Mouse (Mus musculus) induced T-regulatory cell, adult 2 months (primary cell): Measurements from ENCODE around the gene Pde4c.

Experiments
- DNase-seq: peaks from one replicate; pipeline ENCODE4 v3.0.0-alpha.2; 2012; ENCODE audit warnings: low read depth

Gene Pde4c

DNA sequence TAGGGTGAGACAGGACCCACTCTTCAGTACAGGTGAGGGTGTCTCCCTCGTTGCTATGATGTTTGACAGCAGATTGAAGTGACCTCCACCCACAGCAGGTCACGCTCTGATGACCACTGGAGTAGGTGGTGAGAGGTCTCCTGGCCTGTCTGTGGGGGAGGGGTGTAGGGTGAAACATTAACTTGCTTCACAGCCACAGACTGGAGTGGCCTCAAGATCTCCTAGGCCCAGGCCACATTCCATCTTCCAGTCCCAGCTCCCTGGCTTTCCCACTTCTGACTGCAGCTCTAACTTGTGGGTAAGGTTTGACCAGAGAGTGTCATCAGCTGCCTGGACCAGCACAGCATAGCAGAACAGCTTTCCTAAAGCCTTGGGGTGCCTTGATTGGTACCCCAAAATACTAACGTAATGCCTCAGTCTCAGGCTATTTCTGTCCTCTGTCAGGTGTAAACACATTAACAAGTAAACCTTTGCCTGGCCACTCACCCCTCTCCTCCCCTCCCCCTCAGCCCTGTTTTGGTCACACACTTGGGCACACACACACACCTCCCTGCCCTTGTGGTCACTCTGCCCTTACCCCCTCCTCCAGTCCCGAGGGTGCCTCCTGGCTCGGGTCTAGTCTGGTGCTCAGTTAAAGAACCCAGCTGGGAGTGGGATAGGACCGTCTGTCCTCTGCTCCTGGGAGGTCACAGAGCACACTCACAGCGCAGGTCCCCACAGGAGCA, at the start of gene Pde4c:
TSS of gene Pde4c (plus strand) at position 235 of the 725 bp plus-strand sequence.
- no peak for DNase-seq

DNA sequence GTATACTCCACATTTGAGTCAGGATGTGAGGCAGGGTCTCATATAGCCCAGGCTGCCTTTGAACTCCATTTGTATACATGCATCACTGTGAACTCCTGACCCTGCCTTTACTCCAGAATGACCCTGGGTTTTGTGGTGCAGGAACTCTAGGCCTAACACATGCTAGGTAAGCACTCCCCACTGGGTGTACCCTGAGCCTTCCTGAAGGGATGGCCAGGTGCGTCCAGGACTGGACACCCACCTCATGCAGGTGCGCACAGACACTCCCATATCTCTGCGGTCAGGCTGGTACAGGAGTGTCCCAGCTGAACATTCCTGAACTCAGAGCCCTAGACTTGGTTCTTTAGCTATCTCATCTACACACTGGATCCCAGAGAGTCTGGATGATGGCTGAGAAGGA, 49.4 kb upstream of the Pde4c start:
- no peak for DNase-seq

GRCm38 (mm10) chr8:70674716-70675115, 48.8 kb upstream of the Pde4c start:
- peak; percentile 67 for DNase-seq

- DNase-seq, result peak; percentile 82
Measured at GRCm38 (mm10) chr8:70675336-70675735, 48.2 kb upstream of the Pde4c start.

DNA sequence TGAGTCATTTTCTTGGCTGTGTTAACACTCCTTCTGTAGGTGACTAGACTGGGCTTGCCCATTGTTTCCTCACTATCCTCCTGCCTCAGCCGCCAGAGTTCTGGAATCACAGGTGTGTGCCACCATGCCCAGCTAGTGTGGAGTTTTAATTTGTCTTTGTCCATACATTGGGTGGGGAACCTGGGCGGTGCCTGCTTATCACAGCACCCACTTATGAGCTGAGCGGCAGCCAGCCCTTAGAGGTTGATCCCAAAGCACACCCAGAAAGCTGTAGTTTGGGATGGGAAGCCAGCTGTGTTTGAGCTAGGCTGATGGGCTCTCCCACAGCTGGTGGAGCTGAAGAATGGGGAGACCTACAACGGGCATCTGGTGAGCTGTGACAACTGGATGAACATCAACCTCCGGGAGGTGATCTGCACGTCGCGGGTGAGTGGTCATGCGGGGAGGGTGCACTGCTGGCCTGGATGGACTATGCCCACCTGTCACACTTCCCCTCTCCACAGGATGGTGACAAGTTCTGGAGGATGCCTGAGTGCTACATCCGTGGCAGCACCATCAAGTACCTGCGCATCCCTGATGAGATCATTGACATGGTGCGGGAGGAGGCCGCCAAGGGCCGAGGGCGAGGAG, 46.0 kb upstream of the Pde4c start:
- DNase-seq, result no peak

- no peak for DNase-seq
Measured at GRCm38 (mm10) chr8:70678679-70679078, 44.8 kb upstream of the Pde4c start.

GRCm38 (mm10) chr8:70679404-70679803, 44.1 kb upstream of the Pde4c start:
- DNase-seq, result no peak

DNA sequence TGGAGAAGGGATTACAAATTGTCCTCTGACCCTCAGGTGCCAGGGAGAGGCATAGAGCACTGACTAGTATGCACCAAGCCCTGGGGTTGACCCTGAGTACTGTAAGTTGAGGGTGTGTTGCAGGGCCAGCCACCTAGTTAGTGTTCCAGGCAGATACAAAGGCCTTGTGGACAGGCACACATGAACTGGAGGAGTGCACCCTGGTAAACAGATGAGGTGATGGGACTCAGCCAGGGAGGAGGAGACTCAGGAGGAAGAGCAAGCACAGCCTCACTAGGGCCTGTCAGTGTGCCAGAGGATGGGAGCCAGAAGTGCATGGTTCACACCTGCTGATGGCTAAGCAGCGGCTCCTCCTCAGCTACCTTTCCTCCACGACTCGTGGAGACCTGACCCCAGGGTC, 43.5 kb upstream of the Pde4c start:
- no peak for DNase-seq

GRCm38 (mm10) chr8:70681410-70681809, 42.1 kb upstream of the Pde4c start:
- no peak for DNase-seq

DNA sequence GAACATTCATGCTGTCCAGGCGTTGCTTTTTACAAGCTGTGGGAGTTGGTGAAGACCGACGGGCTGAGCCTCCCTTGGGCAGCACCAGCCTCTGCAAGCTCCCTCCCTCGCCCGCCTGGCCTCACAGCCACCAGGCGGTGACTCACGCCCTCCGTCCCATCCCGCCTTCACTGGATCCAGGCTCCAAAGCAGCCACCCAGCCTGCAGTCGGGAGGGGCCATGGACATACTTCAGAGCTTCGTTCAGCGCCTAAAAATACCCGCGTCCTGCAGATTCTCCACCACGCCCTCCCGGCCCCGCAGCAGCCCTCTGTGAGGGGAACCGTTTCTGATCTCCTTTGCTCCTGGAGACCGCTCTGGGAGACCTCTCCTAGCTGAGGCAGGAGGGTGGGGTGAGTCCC, 41.3 kb upstream of the Pde4c start:
- no peak for DNase-seq

DNA sequence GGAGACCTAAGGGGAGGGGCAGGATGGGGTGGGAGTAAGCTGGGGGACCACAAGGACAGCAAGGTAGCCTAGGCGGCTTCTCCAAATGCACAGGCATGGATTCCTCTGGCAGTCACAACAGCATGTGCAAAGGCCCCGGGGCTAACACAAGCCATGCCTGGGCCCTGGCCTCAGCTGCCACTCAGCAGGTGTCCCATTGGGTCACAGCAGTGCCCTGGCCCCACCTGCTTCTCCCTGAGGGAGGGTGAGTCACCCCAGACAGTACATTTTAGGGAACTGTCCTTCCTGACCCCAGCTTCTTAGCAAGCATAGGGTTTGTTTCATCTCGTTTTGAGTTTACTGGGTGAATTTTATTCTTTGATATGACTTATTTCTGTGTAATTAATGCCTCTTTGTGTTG, 40.8 kb upstream of the Pde4c start:
- DNase-seq, result no peak

DNA sequence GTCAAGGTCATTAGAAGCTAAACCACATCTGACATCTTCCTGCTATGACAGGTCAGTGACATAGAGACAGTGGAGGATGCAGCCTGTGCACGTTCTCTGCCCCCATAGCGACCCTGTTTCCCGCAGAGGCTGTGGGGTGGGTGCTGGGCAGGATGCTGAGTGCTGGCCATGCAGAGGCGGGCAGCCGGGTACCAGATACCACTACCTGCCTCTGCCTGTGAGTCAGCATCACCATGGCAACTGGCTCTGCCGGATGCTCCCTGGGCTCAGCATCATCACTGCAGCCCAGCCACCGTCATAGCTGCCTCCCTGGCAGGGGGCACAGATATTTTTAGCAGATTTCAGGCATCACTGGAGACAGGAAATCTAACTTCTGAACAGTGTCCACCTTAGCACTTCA, 39.2 kb upstream of the Pde4c start:
- peak; percentile 94 for DNase-seq

DNA sequence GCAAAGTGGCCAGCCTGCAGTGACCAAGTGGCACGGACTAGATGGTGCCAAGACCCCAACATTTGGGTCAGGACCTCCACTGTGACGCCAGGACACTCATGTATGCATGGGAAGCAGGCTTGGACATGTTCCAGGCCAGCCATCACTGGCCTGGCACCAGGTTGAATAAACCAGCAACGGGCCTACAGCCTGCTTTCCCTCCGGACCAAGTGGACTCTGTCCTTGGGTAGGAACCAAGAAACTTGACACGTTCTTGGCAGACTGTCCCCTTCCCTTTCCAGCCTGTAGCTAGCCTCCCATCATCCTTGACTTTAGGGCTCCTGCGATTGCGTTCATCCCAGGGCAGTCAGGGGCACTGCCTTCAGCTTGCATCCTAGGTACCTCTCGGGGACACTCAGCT, 35.9 kb upstream of the Pde4c start:
- no peak for DNase-seq

DNA sequence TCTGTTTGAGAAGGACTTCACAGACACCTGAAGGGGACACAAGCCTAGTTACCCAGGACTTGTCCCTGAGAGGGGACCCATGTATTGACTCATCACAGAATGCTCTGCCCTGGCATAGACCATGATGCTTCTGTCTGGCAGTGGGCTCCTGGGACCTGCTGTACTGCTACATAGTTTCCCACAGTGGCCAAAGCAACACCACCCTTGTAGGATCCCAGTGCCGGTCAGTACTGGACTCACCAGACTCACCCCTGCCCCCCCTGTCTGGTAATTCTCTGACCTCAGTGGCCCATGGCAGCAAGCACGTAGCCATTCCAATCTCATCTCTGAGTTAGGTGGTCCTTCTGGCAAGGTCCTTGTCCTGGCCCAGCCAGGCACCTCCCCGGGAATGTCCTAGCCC, 35.4 kb upstream of the Pde4c start:
- DNase-seq, result no peak

DNA sequence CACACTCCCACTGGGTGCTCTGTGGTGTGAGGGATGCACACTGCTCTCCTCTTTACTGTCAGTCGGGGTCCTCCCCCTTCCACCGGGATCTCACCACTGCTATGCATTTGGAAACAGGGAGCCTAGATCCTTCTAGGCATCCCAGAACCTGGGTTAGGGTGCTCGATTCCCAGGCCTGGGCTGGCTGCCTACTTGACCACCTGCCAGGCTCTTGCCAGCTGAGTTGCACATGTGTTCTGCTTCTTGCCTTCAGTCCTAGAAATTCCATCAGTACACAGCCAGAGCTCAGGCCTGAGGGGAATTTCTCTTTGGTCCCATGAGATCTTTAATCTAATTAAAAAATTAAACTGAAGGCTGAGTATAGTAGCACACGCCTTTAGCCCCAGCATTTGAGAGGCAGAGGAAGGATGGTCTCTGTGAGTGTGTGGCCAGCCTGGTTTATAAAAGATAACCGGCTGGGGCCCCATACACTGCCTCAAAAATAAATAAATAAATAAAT, 33.6 kb upstream of the Pde4c start:
- DNase-seq, result no peak

DNA sequence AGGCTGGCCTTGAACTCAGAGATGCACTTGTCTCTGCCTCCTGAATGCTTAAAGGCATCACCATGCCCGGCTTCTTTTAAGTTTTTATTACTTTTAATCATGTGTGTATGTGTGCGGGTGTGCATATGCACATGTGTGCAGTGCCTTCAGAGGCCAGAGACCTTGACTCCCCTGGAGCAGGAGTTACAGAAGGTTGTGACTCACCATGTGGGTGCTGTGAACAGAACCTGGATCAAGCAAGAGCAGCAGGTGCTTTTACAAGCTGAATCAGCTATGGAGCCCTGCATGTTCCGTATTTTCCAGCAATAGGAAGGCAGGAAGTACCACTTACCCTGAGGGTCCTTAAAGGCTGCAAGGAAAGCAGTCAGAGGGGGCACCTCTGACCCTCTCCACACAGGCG, 32.3 kb upstream of the Pde4c start:
- no peak for DNase-seq

DNA sequence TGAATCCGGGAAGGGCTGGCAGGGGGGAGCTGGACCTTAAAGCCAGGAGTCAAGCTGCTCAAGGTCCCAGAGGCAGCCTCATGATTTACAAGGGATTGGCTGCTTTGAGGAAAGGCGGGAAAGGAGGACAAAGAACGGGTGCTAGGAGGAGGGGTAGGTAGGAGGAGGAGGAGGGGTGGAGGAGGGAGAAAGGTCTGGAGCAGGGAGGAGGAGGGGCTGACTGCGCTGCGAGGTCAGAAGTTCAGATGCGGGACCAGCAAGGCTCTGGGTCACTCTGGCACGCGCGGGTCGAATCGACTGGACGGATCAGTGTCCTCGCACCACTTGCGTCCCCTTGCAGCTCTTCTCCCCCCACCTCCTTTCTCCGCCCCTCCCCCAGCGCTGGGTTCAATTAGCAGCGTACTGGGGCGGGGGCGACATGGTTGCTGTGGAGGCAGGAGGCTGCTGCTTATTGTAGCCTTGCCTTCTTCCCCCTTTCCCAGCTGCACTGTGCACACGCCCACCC, 31.7 kb upstream of the Pde4c start:
- DNase-seq, result no peak

GRCm38 (mm10) chr8:70693636-70694035, 29.9 kb upstream of the Pde4c start:
- peak; percentile 77 for DNase-seq

GRCm38 (mm10) chr8:70695318-70696018, 28.1 kb upstream of the Pde4c start:
- DNase-seq, result peak; percentile 91

DNA sequence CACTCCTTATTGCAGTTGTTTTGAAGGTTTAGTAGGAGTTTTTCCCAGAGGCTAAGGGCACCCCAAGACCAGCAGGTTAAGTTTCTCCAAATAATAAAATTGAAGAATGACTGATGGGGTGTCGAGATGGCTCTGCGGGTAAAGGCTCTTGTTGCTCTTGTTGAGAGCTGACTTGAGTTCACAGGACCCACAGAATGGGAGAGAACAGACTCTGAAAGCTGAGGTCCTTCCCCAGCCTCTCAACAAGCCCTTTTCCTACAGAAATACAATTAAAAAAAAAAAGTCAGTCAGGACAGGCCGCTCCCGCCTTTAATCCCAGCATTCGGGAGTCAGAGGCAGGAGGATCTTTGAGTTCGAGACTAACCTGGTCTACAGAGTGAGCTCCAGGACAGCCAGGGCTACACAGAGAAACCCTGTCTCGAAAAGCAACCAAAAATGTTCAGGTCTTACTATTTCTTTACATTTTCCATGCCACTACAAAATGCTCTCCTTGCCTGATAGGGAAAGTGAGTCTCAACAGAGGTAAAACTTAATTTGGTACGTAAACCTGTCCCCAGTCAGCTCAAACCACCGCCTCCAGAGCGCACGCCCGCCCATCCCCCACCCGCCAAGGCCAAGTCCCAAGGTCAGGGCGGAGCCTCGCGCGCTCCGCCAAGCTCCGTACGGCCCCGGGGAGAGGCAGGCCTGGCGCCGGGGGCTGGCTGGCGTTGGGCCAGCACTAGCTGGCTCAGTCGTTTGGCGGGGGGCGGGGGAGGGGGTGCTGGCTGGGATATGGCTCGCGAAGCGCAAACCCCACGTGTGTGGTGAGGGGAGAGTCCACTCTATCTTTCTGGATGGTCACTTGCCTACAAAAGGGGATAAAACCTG, 27.3 kb upstream of the Pde4c start:
- DNase-seq, result peak; percentile 94

DNA sequence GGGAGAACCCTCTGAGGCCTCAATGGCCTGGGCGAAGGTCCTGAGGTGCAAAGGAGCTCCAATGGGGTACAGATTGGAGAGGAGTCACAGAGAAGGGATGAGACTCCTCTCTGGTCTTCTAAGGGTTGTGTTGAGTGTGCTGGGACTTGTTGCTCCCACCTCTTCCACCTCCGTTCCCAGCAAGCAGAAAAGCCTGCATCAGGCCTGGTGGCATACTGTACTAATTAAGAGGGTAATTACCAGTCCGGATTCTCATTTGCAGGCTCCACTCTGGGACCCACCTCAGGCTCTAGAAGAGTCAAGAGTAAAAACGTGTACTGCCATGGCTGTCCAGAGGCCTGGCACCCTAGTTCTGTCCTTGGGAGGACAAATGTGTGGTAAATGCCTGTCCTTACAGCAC, 26.6 kb upstream of the Pde4c start:
- no peak for DNase-seq
